Mouse (Mus musculus): ENCODE measurements around the gene Ctxn2.

- TF ChIP-seq CTCF (IDR thresholded peaks at IDR 0.05; ENCODE audit: borderline replicate concordance, insufficient read depth, low read depth, low read length) (no peak), POLR2A (IDR thresholded peaks at IDR 0.05; ENCODE audit: borderline replicate concordance, insufficient read depth, low read length) (no peak)
These were observed 354 bp downstream of the Ctxn2 start for GRCm38 (mm10) chr2:125136846-125137245.

All from cerebellum, adult 2 months (tissue).